Mouse (Mus musculus) lung, adult 2 months (tissue): Measurements from ENCODE around the gene Aaas.
A peak's percentile ranks its signal among the peaks of the same experiment; 100 is the strongest.

ENCODE experiments used
- CTCF ChIP-seq: fragments of 200-500 bp; IDR thresholded peaks from 2 replicates; pipeline ENCODE4 v1.5.1; 2011; ENCODE audit warnings: mild to moderate bottlenecking, low read length, control low read depth; ENCODE audit not compliant: insufficient read depth
- POLR2A ChIP-seq: fragments of 200-500 bp; IDR thresholded peaks from 2 replicates; pipeline ENCODE4 v1.6.1; 2011; ENCODE audit warnings: low read depth, mild to moderate bottlenecking, control low read depth, low read length, borderline replicate concordance; ENCODE audit errors: extremely low read depth

GRCm38 (mm10) chr15:102341580-102341979, 9.0 kb downstream of the Aaas start:
- TF ChIP-seq CTCF (peak; percentile 79), POLR2A (no peak)
